Mouse (Mus musculus): ENCODE measurements around the gene Akap6. TPM values are rescaled to one million over a fixed set of nuclear protein-coding genes. Genes with fewer than 3 reads are reported as not detected.

Akap6 gene
- polyA plus RNA-seq, 1 experiment = 0.78 TPM

DNA sequence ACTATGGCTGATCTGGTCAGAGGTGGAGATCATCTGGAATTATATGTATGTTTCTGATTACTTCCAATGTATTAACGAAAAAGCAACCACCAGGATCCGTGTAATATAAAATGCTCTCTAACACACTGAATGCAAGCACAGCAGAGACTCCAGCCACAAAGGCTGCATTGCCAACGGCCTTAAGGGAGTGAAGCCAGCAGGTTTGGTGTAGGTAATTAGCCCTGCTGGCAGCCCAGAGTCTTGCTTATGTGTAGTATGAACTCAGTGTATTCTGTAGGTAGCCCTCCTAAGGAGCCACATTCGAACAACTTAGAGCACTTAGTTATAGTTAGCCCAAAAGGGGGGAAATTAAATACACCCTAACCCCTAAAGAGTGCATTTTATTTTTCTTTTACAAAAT is 426.1 kb downstream of the Akap6 start:
- no peak for DNase-seq
- 82% methylated on average over 4 of the region's 4 CpGs for WGBS
- Histone ChIP-seq H3K4me3 (ENCODE audit: control insufficient read depth, insufficient read depth, low read length) (no peak overlapping the region), H3K36me3 (ENCODE audit: control insufficient read depth, insufficient read depth, low read length) (no peaks in the 10 kb centered on the region), H3K4me1 (replicated peaks; ENCODE audit: control insufficient read depth, insufficient read depth, low read length) (no peaks in the 10 kb centered on the region), H3K27me3 (ENCODE audit: control insufficient read depth, insufficient read depth, low read length) (no peaks in the 10 kb centered on the region), H3K27ac (ENCODE audit: control insufficient read depth, insufficient read depth, low read length) (no peak overlapping the region)
- TF ChIP-seq POLR2A (IDR thresholded peaks at IDR 0.05; ENCODE audit: control insufficient read depth, extremely low read depth, insufficient read depth, low read length, poor library complexity) (no peak), CTCF (IDR thresholded peaks at IDR 0.05; ENCODE audit: borderline replicate concordance, control insufficient read depth, extremely low read depth, insufficient read depth, low read length, poor library complexity) (no peak)

DNA sequence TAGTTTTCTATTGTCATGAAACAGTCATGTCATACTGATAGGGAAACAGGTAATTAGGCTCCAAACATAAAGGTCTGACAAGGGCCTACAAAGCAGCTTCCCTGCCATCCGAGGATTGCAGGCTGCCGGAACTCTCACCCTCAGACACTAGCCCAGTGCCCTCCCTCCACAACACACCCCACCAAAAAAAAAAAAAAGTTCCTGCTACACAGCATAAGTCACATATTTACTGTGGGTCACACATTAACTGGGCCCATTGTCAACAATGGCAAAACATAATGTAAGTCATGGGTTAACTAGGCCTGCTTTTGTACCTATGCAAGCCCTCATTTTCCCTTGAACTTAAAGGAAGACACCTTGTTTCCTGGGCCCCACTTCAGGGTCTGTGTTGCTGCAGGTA is 435.0 kb downstream of the Akap6 start:
- DNase-seq = no peak
- 94% methylated on average over 2 of the region's 2 CpGs for WGBS
- H3K36me3 ChIP-seq (ENCODE audit: control insufficient read depth, insufficient read depth, low read length) = no peaks in the 10 kb centered on the region
- no peak for TF ChIP-seq POLR2A (IDR thresholded peaks at IDR 0.05; ENCODE audit: control insufficient read depth, extremely low read depth, insufficient read depth, low read length, poor library complexity)
- TF ChIP-seq CTCF (IDR thresholded peaks at IDR 0.05; ENCODE audit: borderline replicate concordance, control insufficient read depth, extremely low read depth, insufficient read depth, low read length, poor library complexity) = no peak
- H3K4me3 ChIP-seq (ENCODE audit: control insufficient read depth, insufficient read depth, low read length) = no peak overlapping the region
- no peaks in the 10 kb centered on the region for H3K4me1 ChIP-seq (replicated peaks; ENCODE audit: control insufficient read depth, insufficient read depth, low read length)
- no peak overlapping the region for H3K27ac ChIP-seq (ENCODE audit: control insufficient read depth, insufficient read depth, low read length)
- H3K27me3 ChIP-seq (ENCODE audit: control insufficient read depth, insufficient read depth, low read length) = no peaks in the 10 kb centered on the region

DNA sequence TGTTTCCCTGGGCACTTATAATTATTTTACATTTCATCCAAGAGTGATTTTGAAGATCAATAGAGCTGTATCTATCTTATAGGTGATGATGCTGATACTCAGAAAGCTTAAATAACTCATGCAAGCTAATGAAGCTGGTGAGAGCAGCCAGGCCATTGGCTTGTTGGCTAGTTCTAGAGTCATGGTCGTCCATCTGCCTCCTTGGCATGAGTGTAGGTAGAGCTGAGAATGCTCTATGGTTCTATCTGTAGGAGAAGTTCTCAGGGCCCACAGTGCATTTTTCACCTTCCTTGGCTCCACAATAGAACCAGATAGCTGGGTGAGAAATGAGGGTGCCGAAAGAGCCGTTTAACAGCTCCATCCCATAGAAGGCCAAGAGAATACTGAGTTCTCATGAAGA is 438.1 kb downstream of the Akap6 start:
- DNase-seq = no peak
- 93% methylated on average over 3 of the region's 3 CpGs for WGBS
- no peaks in the 10 kb centered on the region for H3K36me3 ChIP-seq (ENCODE audit: control insufficient read depth, insufficient read depth, low read length)
- no peaks in the 10 kb centered on the region for H3K4me1 ChIP-seq (replicated peaks; ENCODE audit: control insufficient read depth, insufficient read depth, low read length)
- H3K4me3 ChIP-seq (ENCODE audit: control insufficient read depth, insufficient read depth, low read length) = no peak overlapping the region
- H3K27me3 ChIP-seq (ENCODE audit: control insufficient read depth, insufficient read depth, low read length) = no peaks in the 10 kb centered on the region
- no peak for TF ChIP-seq POLR2A (IDR thresholded peaks at IDR 0.05; ENCODE audit: control insufficient read depth, extremely low read depth, insufficient read depth, low read length, poor library complexity)
- no peak for TF ChIP-seq CTCF (IDR thresholded peaks at IDR 0.05; ENCODE audit: borderline replicate concordance, control insufficient read depth, extremely low read depth, insufficient read depth, low read length, poor library complexity)
- H3K27ac ChIP-seq (ENCODE audit: control insufficient read depth, insufficient read depth, low read length) = no peak overlapping the region

DNA sequence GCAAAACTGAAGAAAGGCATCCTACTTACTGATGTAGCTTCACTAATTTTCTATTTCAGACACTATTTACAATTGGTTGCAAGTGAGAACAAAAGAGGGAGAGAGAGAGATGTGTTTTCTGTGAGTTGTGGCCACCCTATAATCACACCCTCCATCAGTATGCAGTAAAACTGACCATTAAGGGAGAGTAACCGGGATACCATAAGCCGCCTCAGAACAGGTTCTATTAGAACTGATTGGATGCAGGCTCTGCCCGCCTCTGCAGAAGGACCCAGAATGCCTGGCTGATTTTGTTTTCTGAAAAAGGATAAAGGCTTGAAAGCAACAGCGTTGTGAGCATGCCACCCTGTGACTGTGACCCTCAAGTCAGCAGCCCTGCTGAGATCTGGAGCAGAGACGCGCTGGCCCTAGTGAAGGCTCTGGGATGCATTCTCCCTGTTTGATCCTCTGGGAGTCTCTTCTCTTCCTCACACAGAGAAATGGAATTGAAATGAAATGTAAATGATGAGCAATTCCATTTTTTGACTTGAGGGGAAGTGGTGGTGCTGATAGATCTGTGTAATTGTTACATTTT is 445.0 kb downstream of the Akap6 start:
- 94% methylated on average over 6 of the region's 6 CpGs for WGBS
- no peak for DNase-seq

DNA sequence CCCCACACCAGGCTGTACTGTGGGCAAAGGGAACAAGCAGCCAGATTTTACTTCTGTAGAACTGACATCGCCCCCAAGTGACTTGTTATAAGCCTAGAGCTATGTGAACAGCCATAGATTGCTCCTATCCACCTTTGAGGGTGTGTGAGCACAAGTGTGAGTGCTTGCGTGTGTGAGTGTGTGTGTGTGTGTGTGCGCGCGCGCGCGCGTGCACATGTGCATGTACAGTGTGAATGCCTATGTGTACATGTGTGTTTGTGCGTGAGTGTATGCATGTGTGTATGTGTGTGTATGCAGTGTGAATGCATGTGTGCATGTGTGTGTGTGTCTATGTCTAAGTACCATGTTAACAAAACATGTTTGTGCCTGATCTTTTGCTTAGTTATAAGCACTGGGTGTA is 445.6 kb downstream of the Akap6 start:
- no peak overlapping the region for H3K27ac ChIP-seq (ENCODE audit: control insufficient read depth, insufficient read depth, low read length)
- H3K27me3 ChIP-seq (ENCODE audit: control insufficient read depth, insufficient read depth, low read length) = no peaks in the 10 kb centered on the region
- DNase-seq = no peak
- H3K4me3 ChIP-seq (ENCODE audit: control insufficient read depth, insufficient read depth, low read length) = no peak overlapping the region
- 96% methylated on average over 10 of the region's 10 CpGs for WGBS
- H3K36me3 ChIP-seq (ENCODE audit: control insufficient read depth, insufficient read depth, low read length) = no peaks in the 10 kb centered on the region
- TF ChIP-seq CTCF (IDR thresholded peaks at IDR 0.05; ENCODE audit: borderline replicate concordance, control insufficient read depth, extremely low read depth, insufficient read depth, low read length, poor library complexity) (no peak), POLR2A (IDR thresholded peaks at IDR 0.05; ENCODE audit: control insufficient read depth, extremely low read depth, insufficient read depth, low read length, poor library complexity) (no peak)
- no peaks in the 10 kb centered on the region for H3K4me1 ChIP-seq (replicated peaks; ENCODE audit: control insufficient read depth, insufficient read depth, low read length)

More for the DNA sequence above, 445.0 kb downstream of the Akap6 start:
- TF ChIP-seq CTCF (IDR thresholded peaks at IDR 0.05; ENCODE audit: borderline replicate concordance, control insufficient read depth, extremely low read depth, insufficient read depth, low read length, poor library complexity) (no peak), POLR2A (IDR thresholded peaks at IDR 0.05; ENCODE audit: control insufficient read depth, extremely low read depth, insufficient read depth, low read length, poor library complexity) (no peak)
- Histone ChIP-seq H3K27ac (ENCODE audit: control insufficient read depth, insufficient read depth, low read length) (no peak overlapping the region), H3K36me3 (ENCODE audit: control insufficient read depth, insufficient read depth, low read length) (no peaks in the 10 kb centered on the region), H3K4me3 (ENCODE audit: control insufficient read depth, insufficient read depth, low read length) (no peak overlapping the region), H3K4me1 (replicated peaks; ENCODE audit: control insufficient read depth, insufficient read depth, low read length) (no peaks in the 10 kb centered on the region), H3K27me3 (ENCODE audit: control insufficient read depth, insufficient read depth, low read length) (no peaks in the 10 kb centered on the region)

DNA sequence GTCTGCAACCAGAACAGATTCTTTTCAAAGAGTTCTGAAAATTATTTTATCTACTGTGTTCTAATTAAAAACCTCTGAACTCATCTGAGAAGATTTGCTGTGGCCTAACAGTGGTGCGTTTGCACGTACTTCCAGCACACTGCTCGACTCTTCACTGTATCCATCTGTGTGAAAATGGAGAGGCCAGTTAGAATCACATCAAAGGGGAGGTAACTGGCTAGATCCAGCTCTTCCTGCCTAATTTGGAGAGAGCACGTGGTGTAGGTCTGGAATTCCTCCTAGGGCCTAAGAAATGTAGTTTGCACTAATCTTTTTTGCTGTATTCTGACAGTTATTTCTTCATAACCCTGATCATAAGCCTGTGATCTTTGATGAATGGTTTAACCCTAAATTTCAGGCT is 446.3 kb downstream of the Akap6 start:
- Histone ChIP-seq H3K27me3 (ENCODE audit: control insufficient read depth, insufficient read depth, low read length) (no peaks in the 10 kb centered on the region), H3K27ac (ENCODE audit: control insufficient read depth, insufficient read depth, low read length) (no peak overlapping the region), H3K4me1 (replicated peaks; ENCODE audit: control insufficient read depth, insufficient read depth, low read length) (no peaks in the 10 kb centered on the region), H3K4me3 (ENCODE audit: control insufficient read depth, insufficient read depth, low read length) (no peak overlapping the region), H3K36me3 (ENCODE audit: control insufficient read depth, insufficient read depth, low read length) (no peaks in the 10 kb centered on the region)
- WGBS = 85% methylated on average over 4 of the region's 4 CpGs
- TF ChIP-seq POLR2A (IDR thresholded peaks at IDR 0.05; ENCODE audit: control insufficient read depth, extremely low read depth, insufficient read depth, low read length, poor library complexity) (no peak), CTCF (IDR thresholded peaks at IDR 0.05; ENCODE audit: borderline replicate concordance, control insufficient read depth, extremely low read depth, insufficient read depth, low read length, poor library complexity) (no peak)
- DNase-seq = no peak

Data from thymus, adult 2 months (tissue).